Mouse (Mus musculus) yolk sac, embryonic 10.5 days (tissue): ENCODE data around the gene Crebrf.

Experiments
- DNase-seq: peaks from one replicate; pipeline ENCODE4 v3.0.0-alpha.2; 2017; ENCODE audit warnings: low spot score

Gene Crebrf

DNA sequence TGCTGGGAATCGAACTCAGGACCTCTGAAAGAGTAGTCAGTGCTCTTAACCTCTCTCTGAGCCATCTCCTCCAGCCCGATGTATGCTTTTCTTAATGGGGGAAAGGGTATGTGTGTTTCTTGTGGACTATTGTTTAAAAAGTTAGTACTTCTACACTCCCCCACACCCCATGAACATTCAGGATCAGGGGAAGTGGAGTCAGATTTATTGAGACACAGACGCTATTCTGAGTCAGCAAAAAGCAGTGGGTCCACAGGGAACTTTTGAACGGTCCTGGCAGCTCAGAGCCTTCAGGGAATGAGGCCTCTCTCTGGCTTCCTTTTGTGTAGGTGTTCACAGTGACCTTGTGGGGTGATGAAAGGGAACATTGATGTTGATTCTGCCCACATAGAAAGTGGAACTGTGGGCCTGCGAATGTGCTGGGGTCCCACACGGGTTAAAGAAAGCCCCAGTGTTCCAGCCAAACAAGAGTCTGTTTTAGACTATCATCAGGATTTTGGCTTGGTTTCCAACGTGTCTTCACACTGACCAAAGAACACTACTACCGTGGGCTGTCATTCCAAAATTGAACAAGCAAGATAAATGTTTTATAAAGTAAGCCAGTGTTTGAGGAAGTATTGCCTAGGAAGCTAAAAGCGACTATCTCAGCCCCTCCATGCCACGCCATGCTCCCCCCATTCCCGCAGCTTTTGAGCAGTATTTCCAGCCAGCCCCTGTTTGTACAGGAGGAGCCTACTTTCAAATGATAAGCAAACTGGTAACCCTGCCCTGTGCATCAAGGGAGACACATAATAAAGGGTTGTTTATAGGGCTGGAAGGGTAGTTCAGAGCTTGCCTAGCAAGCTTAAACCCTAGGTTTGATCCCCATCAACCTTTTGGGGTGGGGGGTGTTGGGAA, 9.7 kb upstream of the Crebrf start:
- no peak for DNase-seq

DNA sequence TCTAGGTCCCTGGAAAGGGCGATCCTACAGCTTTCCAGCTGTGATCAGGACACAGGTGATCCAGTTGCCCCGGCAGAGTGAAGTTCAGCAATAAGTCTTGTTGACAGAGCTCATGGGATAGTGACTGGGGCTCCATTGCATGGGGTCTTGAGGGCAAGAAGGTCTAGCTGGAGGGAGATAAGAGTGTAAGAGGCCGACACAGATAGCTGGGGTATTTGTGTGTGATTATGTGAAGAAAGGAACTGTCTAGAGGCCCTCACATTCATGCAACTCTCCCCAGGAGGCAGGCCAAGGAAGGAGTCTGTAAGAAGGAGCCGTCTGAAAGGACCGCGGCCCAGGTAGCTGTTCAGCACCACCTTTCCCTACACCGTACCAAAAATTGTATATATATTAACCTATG, 8.4 kb upstream of the Crebrf start:
- no peak for DNase-seq

DNA sequence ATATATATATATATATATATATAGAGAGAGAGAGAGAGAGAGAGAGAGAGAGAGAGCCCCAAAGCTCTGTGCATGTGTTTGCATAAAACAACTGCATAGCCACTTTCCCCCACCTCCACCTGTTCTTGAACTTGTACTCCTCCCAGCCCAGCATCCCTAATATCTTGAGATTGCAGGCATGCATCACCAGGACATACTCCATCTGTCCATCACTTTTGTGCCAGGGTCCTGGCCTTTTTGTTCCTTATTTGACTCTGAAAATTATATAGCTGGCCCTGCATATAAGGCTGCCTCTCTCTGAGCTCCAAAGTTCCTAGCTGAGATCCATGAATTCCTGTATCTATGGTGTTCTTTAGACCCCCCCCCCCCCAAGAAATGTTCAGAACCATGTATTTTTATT, 7.0 kb upstream of the Crebrf start:
- no peak for DNase-seq

DNA sequence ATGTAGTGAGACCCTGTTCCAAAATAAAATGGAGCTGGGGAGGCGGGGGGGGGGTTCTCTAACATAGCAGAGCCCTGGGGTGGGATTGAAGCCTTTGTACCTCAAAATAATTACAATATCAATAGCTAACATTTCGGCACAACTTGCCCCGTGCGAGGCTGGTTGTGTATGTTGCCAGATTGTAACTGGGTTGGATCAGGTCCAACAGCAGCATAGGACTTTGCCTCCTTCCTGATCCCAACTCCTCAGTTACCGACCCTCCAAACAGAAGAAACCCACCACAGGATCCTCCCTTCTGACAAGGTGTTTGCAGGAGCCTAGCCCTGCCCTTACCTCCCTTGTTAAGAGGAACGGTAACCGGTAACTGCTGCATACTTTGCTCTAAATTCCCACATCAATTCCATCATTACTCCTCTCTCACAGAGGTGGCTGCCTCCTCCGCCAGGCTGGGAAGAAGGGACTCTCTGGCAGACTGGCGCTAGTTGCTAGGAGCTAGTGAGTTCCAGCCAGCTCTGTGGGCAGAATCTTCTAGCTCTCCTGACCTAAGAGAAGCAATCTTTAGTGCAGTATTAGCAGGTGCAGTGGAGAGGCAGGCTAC, 6.4 kb upstream of the Crebrf start:
- no peak for DNase-seq

DNA sequence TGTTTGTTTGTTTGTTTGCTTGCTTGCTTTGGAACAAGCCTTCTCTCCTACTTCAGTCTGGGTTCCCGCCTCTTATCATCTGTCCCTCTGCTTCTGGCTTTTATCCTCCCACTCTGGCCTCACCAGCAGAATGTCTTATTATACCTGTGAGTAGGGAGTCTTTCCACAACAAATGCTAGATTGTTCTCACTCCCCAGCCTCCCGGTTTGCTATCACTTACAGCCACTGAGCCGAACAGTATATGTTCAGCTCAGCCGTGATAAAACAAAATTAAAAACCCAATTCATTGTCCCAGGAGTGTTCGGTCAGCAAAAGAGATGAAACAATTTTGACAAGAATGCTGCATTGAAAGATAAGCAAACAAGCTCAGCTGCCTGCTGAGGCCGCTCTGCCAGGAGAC, 5.4 kb upstream of the Crebrf start:
- no peak for DNase-seq

DNA sequence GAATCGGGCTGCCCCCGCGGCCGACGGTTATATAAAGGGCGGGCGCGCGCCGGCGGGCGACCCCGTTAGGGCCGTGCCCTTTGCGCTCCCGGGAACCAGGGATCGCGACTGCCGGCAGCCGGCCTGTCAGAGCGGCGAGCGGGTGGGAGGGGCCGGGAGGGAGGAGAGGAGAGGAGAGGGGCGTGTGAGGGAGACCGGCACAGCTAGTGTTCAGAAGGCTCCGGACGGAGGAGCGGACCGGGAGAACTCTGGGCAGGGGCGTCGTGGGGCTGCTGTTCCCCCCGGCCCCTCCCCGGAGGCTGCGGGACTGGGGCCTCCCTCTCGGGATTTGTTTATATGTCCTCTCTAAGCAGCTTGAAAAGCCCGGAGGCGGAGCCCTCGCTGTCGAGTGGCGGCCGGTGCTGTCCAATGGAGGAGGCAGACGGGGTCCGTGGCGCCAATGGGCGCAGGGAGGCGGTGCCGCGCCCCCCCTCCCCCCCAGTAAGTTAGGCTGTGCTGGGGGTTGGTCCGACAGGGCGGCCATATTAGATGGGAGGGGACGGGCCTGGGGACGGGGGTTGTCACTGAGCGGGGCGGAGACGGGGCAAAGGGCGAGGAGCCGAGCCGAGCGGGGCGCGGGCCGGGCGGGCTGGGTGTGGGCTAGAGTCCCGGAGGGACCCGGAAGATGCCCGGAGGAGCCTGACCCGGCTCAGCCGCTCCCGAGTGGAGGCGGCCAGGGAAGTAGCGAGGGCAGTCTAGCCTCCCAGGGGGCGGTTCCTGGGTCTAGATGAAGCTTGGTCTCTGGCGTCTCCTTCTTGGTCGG, 667 bp downstream of the Crebrf start:
- DNase-seq: peak; percentile 100

DNA sequence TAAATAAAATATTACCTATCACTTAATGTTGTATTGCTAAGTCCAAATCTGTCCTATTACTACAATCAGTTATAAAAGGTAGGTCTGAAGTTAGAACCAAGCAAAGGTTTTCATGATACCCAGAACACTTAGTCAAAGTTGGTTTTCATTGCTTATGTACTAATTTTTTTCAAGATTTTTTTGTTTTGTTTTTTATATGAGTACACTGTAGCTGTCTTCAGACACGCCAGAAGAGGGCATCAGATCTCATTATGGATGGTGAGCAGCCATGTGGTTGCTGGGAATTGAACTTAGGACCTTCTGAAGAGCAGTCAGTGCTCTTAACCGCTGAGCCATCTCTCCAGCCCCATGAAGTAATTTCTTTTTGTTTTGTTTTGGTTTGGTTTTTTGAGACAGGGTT, 2.4 kb downstream of the Crebrf start:
- no peak for DNase-seq

DNA sequence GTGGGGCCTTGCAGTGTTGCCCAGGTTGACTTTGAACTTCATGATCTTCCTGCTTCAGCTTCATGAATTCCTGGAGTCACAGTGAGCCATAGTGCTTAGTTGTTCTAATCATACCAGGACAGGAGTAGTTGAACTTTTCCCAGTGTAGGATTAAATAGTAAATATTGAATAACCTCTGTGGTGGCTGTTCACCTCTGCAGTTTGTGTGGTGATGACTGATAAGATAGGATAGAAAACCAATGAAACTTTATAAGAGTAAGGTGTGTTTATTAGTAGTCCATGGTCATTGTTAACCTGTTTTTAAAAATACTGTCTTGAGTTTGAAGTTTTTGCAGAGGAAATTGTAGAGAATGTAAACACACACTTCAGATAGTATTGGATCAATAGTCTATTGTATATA, 4.0 kb downstream of the Crebrf start:
- no peak for DNase-seq

DNA sequence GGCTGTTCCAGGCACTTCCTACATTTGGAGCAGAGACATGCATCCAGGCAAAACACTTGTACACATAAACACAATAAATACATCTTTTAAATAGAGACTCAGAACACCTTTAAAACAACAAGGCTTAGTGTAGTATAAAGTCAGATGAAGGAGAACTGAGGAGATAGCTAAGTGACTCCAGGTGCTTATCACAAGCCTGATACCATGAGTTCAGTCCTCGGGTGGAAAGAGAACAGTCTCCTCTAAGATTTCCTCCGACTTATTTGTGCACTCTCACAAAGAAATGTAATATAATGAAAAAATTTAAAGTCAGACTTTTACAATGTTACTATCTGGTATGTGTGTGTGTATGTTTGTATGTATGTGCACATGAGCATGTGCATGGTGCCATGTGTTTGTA, 6.4 kb downstream of the Crebrf start:
- DNase-seq: no peak

DNA sequence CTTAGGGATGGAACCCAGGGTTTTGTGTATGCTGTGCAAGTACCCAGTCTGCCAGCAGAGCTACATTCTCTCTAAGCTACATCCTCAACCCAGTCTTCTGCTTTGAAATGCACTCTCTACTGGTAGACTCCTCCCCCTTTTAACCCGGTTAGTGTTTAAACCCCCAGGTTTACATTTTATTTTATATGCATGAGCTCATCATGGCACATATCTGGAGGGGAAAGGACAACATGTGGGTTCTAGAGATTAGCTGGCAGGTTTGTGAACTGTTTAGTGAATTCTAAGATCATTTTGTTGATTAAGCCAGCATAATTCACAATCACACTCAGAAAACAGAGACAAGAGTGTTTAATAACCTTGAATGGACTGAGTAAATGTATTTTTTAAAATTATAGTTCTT, 9.3 kb downstream of the Crebrf start:
- no peak for DNase-seq

DNA sequence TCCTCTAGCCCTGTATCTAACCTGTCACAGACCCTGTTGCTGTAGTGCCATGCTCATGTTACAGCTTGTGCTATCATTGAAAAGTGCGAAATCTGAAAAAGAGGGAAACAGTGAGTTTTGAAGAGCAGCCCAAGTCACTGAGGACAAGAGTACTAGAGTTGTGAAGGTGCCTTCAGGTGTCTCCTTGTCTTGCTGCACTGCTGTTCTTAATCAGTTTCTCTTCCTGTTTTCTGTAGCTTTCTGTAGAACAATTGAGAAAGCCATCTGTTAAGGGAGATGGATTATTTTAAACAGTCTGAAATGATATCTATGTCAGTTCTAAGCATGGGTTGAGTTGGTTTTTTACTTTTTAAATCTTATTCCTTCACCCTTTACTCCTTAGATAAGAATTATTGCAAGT, 11.2 kb downstream of the Crebrf start:
- DNase-seq: no peak

DNA sequence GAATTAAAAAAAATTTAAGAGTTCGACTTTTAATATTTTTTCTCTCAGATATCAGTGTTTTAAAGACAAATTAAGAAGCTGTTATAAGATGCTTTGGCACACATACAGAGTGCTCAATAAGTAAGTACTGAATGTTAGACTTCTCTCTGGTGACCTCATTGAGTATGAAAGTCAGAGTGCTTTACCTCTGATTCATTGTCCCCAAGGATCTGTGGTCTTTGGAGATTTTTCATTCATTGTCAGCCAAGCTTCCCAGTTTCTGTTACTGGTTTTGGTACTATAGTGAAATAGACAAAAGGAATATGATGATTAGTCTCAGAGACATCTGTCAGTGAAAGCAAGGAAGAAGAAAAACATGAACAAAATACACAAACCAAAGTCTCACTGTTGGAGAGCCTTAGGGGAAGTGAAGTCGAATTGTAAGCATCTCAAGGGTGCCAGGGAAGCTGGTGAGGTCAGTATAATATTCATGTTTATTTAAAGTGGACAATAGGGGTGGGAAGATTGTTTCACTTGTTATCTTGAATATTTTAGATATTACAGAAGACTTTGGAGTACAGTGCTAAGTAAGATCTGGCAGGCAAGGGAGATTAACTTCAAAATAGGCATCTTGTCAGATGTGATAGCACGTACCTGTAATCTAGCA, 11.8 kb downstream of the Crebrf start:
- DNase-seq: no peak

DNA sequence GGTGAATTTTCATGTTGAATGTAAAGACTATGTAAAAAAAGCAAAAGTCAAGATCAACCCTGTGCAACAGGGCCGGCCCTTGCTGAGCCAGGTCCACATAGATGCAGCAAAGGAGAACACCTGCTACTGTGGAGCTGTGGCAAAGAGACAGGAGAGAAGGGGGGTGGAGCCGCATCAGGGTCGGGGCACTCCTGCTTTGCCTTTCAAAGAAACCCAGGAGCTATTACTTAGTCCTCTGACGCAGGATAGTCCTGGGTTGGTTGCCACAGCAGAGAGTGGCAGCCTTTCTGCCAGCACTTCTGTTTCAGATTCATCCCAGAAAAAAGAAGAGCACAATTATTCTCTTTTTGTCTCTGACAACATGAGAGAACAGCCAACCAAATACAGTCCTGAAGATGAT, 27.1 kb downstream of the Crebrf start:
- no peak for DNase-seq

DNA sequence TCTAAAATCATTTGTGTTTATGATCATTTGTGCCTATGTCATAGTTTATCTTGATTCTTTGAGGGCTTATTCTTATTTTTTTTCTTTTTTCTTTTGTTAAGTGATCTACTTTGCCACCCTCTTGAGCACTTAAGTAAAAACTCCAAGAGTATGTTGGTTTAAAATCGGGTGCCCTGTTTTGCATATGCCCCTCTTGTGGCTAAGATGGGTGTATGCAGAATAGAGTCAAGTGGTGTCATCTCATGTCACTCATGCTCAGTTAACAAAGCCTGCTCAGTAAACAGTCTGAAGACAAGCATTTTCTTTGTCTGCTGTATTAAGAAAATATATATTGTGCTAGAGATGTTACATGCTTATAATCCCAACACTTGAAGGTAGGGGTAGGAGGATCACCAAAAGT, 27.8 kb downstream of the Crebrf start:
- DNase-seq: no peak

DNA sequence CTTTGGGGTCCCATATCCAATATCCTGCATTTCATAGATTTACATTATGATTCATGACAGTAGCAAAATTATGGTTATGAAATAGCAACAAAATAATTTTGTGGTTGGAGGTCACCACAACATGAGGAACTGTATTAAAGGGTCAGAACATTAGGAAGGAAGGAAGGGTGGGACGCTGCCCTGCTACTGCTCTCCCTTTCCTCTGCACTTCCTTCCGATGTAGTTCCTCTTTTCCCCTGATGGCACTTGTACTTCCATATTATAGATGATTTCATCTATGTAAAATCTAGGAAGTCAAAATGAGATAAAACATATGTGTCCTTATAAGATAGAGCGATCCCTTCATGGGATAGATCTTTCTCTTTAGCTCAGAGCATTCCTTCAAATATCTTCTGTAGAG, 34.5 kb downstream of the Crebrf start:
- no peak for DNase-seq

DNA sequence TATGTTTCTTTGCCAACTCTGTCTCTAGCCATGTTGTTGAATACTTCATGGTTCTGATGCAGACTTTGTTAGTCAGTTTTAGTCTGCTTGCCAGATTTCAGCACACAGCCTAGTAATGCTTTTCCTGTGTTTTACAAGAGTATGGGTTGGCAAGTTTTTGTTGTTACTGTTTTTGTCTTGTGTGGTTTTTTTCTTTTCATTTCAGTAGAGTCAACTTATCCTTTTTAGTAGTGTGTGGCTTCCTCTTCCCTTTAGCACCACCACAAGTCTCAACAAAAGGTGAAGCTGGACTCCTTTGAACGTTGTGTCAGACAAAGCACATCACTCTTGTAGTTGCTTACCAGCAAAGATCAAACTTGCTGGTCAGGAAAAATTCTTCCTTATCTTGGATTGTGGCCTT, 36.8 kb downstream of the Crebrf start:
- DNase-seq: no peak

DNA sequence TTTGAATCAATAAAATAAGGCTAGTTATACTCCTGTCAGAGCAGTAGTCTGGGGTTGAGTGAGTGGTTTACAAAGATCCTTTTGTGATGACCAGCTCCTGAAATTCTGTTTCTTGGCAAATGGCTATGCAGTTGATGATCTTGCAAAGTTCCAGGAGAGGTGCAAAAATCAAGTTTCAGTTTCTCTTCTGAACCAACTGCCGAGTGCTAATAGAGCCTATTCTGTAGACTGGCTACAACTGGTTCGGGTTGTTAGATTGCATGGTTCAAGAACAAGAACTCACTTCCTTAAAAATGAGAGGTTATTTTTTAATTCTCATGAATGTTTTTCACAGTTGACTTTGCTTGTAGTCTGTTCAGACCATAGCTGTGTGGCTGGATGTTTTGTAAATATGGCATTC, 38.0 kb downstream of the Crebrf start:
- DNase-seq: no peak

DNA sequence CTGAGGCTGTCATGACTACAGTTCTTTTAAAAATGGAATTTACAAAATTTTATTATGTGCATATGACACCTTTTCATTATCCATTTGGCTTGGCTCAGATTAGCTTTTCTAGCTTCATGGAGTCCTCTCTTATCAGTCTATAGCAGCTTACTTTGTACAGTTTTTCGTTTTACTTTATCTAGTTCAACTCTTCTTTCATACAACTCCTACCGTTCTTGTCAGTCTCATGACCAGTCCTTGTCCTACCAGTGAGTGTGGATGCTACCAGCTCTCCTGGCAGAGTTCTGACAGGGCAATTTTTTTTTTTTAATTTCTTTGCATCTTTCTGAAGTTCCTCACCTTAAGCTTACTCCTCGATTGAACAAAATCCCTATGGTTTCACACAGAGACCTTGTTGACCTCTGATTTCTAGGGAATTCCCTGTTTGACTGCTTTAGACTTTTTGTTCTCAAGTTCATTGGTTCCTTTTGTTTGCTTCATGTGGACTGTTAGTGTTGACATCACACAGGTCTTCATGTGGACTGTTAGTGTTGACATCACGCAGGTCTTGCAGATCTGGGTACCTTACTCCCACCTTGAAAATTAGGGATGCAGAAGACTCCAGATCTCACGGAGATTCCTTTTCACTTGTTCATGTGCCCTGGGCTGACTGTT, 51.8 kb downstream of the Crebrf start:
- DNase-seq: no peak

DNA sequence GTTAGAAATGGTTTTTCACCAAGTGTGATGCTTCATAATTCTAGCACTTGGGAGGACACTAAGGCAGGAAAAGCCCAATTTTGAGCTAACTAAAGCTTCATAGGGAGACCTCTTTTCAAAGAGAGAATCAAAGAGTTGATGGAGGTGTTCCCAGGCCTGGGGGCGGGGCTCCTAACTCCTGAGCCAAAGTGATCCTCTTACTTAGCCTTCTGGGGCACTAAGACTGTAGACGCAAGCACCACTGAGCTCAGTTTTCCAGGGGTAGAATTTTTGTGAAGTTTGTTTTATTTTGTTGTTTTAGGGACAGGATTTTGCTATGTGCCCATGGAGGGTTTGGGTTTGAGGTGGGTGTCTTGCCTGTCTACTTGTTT, 52.3 kb downstream of the Crebrf start:
- DNase-seq: no peak

DNA sequence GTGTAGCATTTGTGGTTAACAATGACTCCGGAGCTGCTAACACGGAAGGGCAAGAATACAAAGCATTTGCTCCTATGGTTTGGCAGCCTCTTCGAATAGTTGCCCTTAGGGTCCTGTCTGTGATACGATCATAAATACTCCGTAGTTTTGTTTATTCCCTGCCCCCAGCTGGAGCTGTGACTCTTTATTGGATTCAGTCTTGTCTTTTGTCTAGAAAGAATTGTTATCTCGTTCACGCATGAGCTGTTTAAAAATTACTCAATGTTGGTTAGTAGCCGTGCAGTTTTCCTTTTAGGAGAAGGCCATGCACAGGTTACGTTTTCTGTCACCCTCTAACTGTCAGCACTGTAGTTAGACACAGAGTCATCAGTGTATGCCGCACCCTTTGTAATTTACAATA, 60.8 kb downstream of the Crebrf start:
- DNase-seq: no peak

DNA sequence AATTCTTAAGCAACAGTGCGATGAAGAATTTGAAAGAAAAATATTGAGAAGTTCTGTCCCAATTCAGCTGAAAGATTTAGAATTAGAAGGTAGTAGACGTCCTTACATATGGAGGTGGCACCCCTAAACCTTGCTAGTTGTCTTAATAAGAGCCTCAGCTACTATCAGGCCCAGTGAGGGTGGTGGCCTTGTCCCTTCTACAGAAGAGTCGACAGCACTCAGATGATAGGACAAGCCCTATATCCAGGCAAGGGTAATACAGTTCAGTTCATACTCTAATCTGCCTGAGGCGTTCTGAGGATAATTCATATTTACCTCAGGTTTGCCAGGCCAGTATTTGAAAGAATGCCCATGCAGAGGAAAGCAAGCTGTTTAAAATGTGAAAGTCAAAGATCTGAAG, 62.6 kb downstream of the Crebrf start:
- DNase-seq: no peak

DNA sequence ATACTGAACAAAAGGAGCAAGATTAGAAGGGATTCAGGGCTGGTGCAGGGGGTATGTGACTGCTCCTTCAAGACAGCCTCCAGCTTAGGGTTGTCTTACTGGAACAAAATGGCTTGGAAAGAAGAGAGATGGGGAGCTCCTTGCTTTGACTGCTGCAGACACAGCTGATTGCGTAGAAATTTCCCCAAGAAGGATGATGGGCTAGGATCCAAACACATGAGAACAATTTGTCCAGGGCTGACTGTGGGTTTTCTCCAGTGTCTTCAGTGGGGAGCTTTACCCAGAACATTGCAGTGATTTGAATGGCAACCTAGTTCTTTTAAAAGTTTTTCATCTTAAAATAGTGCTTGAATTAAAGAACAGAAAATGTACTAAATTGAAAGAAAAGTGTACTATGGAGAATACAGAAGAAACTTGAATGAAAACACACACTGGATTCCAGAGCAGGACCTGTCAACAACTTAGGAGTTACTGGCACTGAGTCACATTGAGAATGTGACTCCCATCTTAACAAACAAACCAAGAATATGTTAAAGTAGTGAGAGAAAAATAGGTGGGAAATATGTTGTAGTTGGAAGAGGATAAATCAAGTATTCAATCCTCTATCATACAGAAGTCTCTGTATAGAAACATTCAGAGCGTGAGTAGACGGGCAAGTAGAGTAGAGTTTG, 63.1 kb downstream of the Crebrf start:
- no peak for DNase-seq
